Mouse (Mus musculus): ENCODE data around the gene Gm16253. TPM values are rescaled to one million over a fixed set of nuclear protein-coding genes. Genes with fewer than 3 reads are reported as not detected.
A peak's percentile ranks its signal among the peaks of the same experiment; 100 is the strongest.
"Not testable (repeated sequence)": the region's sequence is repeated elsewhere in the genome, so short reads cannot be mapped to it uniquely, and the experiment has no call there.

Gene Gm16253
- total RNA-seq, 2 experiments from 2014 or later: 1.2 to 2.0 TPM

DNA sequence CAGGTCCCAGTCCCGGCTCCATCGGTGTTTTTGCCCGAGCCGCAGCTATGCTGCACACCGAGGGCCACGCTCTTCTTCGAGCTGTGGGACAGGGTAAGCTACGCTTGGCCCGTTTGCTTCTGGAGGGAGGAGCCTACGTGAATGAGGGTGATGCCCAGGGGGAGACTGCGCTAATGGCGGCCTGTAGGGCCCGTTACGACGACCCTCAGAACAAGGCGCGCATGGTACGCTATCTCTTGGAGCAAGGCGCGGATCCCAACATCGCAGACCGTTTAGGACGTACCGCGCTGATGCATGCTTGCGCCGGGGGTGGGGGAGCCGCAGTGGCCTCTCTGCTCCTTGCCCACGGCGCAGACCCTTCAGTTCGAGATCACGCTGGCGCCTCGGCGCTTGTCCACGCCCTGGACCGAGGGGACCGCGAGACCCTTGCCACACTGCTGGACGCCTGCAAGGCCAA lies 20.7 kb downstream of the Gm16253 start:
- no peak for DNase-seq (ENCODE audit: low spot score)

GRCm38 (mm10) chr3:96598156-96599068 lies 21.6 kb downstream of the Gm16253 start:
- DNase-seq (ENCODE audit: low spot score): peak; percentile 64

- no peak for DNase-seq (ENCODE audit: low spot score)
These were observed 22.2 kb downstream of the Gm16253 start for GRCm38 (mm10) chr3:96599069-96599393.

DNA sequence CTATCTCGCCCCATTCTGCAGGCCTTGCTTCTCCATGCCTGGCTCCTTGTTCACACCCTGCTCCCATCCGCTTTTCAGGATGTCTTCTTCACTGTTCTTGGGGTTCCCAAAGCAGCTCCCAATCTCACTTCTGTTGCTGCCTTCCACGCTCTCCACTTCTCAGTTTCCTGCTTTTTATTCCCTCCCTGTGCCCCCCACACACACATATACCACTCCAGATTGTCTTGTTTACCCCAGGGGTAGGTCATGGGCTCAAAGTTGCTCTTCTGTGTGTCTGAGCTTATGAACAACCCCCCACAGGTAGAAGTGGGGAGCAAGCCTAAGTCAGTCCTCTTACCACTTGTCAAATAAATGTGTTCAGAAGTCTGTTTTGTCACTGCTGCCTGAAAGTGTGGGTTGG lies 22.6 kb downstream of the Gm16253 start:
- no peak for DNase-seq (ENCODE audit: low spot score)

DNA sequence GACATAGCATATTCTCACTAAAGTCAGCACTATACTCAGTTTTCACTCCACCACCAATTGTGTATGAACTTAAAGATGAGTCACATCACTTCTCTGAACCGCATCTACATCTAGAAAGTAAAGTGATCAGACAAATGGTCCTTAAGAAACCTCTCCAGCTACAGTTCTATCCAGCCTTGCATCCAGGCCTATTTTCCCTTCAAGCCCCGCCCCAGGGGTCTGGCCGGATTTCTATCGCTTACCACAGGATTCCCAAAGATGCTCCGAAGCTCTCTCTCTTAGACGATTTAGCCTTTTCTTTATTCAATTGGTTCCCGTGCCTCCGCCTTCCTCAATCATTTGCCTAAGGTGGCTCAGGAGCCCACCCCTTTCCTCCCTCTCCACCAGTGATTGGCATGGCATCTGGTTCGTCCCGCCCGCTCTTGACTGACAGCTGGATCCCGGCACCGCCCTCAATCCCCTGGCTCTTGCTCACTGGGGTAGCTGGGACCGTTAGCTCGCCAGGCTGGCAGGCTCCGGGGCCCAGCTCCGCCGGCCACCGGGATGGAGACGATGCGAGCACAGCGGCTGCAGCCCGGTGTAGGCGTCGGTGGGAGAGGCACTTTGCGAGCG lies 24.0 kb downstream of the Gm16253 start, which contains the start of gene Lix1l:
Gene Lix1l, plus strand, starts transcription at position 511 of the 612 bp plus-strand sequence.
- DNase-seq (ENCODE audit: low spot score): peak; percentile 96

DNA sequence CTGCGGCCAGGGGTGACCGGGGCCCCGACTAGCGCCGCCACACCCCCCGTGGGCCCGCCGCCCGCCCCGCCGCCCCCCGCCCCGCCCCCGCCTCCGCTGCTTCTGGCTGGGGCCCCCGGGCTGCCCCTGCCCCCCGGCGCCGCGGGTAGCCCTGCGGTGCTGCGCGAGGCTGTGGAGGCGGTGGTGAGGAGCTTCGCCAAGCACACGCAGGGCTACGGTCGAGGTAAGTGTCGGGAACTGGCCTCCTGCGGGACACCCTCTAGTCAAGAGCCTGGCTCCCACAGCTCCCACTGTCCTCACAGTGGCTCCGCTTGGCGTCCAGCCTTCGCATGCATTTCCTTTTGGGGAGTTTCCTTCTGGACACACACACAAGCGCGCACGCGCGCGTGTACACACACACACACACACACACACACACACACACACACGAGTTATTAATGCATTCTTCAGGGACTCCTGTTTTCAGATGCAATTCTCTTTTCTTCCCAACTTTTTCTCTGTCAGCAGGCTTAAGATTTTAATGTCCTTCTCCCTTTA lies 24.5 kb downstream of the Gm16253 start:
- DNase-seq (ENCODE audit: low spot score): peak; percentile 63

- no peak for DNase-seq (ENCODE audit: low spot score)
These were observed 25.3 kb downstream of the Gm16253 start for GRCm38 (mm10) chr3:96601941-96602703.

DNA sequence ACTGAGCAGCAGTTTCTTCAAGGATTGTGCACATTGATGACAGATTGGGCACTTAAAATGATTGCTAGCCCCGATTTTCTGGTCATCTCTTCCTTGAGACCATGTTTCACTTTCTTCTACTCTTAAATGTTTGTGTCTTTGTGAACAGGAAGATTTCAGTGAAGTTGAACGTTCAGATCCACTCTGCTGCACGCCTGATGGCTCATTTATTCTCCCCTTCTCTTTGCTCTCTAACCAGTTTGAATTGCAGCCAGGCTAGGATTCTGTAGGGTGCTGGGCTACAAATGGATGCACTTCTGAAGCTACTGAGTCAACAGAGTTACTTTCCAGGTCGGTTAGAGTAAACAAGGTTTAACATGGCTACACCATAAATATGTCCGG lies 25.9 kb downstream of the Gm16253 start:
- no peak for DNase-seq (ENCODE audit: low spot score)

DNA sequence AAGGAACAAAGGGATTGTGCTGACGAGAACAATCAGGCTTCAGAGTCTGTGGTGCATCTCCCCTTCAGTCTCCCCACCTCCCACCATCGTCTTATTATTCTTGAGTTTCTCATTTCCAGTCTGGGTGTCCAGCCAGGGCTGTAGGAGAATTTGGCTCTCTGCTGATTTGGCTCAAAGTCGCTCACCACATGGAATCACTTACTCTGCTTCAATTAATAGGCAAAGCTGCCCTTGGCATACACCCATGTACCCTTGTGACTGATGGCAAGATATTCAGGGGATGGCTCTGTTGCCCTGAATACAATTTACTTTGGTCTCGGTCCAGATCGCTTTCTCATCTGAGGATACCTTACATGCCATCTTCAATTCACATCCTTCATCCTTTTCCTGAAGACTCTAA lies 26.5 kb downstream of the Gm16253 start:
- no peak for DNase-seq (ENCODE audit: low spot score)

GRCm38 (mm10) chr3:96606007-96606406 lies 29.2 kb downstream of the Gm16253 start:
- not testable (repeated sequence) for DNase-seq (ENCODE audit: low spot score)

DNA sequence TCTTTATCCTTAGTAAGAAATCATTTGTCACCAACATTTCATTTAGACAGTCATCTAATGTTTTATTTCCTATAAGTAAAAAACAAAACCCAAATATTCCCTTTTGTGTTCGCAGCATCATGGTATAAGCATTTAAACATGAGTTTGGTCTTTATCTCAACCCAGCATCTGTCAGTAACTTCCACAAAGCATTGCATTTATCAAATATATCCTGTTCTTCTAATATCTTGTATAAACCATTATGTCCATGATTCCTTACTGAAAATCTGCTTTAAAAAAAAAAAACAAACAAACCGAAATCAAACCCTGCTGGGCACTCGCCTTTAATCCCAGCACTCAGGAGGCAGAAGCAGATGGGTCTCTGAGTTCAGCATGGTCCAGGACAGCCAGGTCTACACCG lies 29.8 kb downstream of the Gm16253 start:
- DNase-seq (ENCODE audit: low spot score): no peak

DNA sequence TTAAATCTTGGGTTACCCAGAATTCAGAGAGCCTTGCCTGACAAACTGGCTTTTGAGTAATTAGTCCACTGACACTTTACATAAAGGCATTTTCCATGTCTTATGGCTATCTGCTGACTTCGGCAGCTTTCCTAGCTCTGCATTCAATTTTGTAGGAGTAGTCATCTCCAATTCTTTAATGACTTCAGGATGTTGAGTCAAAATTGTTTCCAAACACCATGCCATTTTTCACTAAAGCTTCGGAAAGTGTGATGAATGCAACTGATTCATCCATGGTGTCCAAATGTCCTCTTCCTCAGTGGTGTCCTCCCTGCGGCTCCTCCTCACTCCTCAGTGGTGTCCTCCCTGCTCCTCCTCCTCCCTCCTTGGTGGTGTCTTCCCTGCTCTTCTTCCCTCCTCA lies 41.2 kb downstream of the Gm16253 start:
- DNase-seq (ENCODE audit: low spot score): no peak

DNA sequence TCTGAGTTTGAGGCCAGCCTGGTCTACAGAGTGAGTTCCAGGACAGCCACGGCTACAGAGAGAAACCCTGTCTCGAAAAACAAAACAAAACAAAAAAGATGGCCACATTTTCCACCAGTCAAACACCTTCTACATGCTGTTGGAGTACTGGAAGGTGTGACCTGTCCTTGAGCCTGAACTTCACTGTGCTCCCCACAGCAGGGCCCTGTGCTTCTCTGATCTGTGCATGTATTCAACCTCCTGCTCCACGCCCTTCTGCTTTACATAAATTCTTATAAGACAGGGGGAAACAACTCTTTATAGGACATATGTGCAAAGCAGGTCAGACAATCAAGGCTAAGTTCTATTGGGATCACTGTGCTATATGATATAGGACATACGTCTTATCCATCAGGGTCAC lies 46.4 kb downstream of the Gm16253 start:
- no peak for DNase-seq (ENCODE audit: low spot score)

GRCm38 (mm10) chr3:96629729-96630600 lies 53.2 kb downstream of the Gm16253 start, which contains the start of gene Rbm8a:
Rbm8a (plus strand) TSS chr3:96629933.
- peak; percentile 98 for DNase-seq (ENCODE audit: low spot score)

Other genes with a start within 250 kb of the Gm16253 start
- gene BC107364, start 124.7 kb upstream of the Gm16253 start, total RNA-seq (2021): not detected
- gene Hfe2, start 51.8 kb upstream of the Gm16253 start, total RNA-seq (2021): 100 to 1,000 TPM; 622 to 636 TPM
- 100 to 1,000 TPM; 344 to 646 TPM for gene Txnip, start 19.0 kb upstream of the Gm16253 start, total RNA-seq (2021)
- gene Polr3gl, start 17.2 kb downstream of the Gm16253 start, total RNA-seq (2021): 10 to 100 TPM; 44.0 to 56.1 TPM
- gene Ankrd34a, start 19.7 kb downstream of the Gm16253 start, total RNA-seq (2021): 1 to 10 TPM; 1.0 to 1.7 TPM
- gene Lix1l, start 24.2 kb downstream of the Gm16253 start, total RNA-seq (2021): 1 to 10 TPM; 4.2 to 7.6 TPM
- 10 to 100 TPM; 24.4 to 33.3 TPM for gene Rbm8a, start 52.9 kb downstream of the Gm16253 start, total RNA-seq (2021)
- 10 to 100 TPM; 27.9 to 28.6 TPM for gene Pex11b, start 58.4 kb downstream of the Gm16253 start, total RNA-seq (2021)
- gene Gm42957, start 58.5 kb downstream of the Gm16253 start, total RNA-seq (2021): under 1 TPM in 1 of 2 experiments, not detected in 1; 0.07 TPM
- under 1 TPM; 0.34 to 0.74 TPM for gene Itga10, start 68.6 kb downstream of the Gm16253 start, total RNA-seq (2021)
- gene Ankrd35, start 93.1 kb downstream of the Gm16253 start, total RNA-seq (2021): under 1 TPM; 0.18 to 0.31 TPM
- 1 to 10 TPM; 6.1 to 7.5 TPM for gene Pias3, start 119.4 kb downstream of the Gm16253 start, total RNA-seq (2021)
- under 1 TPM; 0.50 to 0.76 TPM for gene Nudt17, start 131.6 kb downstream of the Gm16253 start, total RNA-seq (2021)
- gene Polr3c, start 150.6 kb downstream of the Gm16253 start, total RNA-seq (2021): 10 to 100 TPM; 21.0 to 22.4 TPM
- gene Rnf115, start 150.7 kb downstream of the Gm16253 start, total RNA-seq (2021): 100 to 1,000 TPM in 1 of 2 experiments, 10 to 100 TPM in 1; 55.7 to 103 TPM

Data from gastrocnemius, adult 18-20 months (tissue).